Mouse (Mus musculus): ENCODE measurements around the gene Txnip.

DNA sequence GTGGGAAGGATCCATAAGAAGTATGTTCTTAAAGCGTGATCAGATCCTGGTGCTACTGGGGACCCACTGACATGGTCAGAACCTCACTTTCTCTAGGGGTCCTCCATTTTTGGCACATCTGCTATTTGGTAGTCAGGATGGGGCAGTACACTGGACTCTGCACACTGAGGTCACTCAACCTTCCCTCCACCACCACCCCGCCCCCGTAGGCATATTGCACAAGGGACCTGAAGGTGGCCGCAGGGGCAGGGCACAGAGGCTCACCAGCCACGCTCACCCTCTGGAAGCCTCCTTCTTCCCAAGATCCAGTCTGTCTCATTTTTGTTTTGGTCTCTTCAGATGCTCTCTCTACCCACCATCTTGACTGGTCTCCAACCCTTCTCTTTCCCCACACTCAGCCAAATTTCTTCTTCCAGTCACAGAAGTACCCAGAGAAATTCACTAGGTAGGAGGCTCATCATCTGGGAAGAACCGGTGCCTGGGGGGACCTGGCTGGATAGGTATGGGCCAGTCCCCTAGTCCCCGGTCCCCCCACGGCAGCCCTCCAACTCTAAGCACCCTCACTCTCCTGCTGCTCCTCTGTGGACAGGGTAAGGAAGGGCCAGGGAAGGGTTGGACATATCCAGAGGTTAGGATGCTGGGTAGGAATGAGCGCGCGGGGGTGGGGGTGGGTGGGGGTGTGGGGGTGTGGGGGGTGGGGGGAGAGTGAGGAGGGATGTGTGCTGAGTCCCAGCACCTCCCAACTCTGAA is 31.6 kb upstream of the Txnip start:
- TF ChIP-seq MYOG (IDR thresholded peaks at IDR 0.05; ENCODE audit: control insufficient read depth in 1 of 3, insufficient read depth in 1 of 3, insufficient read length in 2 of 3, low read depth in 2 of 3) (no peak), POLR2A (IDR thresholded peaks at IDR 0.05; ENCODE audit: insufficient read length, low read depth) (peak; percentile 29), USF1 (IDR thresholded peaks at IDR 0.05; ENCODE audit: low read depth) (no peak), TCF12 (IDR thresholded peaks at IDR 0.05; ENCODE audit: insufficient read depth, poor library complexity, severe bottlenecking) (no peak)

Measured in myocyte (in vitro differentiated cells).